Mouse (Mus musculus): ENCODE results near the gene Dand5. TPM values are rescaled to one million over a fixed set of nuclear protein-coding genes. Genes with fewer than 3 reads are reported as not detected.

Gene Dand5
- total and polyA plus RNA-seq, 3 experiments: 7.0 to 12.2 (median 11.5) TPM

DNA sequence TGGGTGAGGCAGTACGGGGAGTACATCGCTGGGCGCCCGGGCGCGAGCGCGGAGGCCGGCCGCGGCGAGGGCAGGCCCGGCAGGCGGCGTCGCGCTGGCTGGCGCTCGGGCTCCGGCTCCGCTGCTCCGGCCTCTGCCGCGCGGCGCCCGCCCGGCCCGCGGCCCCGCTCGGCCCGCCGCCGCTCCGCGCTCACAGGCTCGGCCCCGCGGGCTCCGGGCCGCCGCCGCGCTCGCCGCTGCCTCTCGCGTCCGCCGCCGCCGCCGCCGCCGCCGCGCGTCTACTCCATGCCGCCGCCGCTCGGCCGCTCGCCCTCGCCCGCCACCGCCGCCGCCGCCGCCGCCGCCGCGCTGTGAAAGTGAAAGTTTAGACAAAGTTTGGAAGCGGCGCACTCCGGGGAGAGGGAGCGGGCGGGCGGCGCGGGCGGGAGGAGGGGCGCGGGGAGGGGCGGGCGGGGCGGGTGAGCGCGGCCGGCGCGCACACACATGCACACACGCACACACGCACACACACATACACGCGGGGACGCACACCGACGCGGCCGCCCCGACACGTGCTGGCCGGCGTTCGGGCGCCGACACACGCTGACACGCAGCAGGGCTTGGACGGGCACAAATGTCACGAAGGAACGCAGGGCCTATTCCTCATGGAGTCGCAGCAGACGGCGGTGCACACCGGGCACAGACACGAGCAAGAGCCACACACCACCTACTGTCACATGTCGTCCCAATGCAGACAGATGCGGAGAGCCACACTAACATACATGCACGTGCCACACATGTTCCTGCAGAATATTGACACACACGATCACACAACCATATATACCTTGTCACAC, 22.4 kb downstream of the Dand5 start, which contains the start of gene Nfix:
Nfix (minus strand) TSS at position 346 of the 833 bp plus-strand sequence.
- peak; percentile 87 for DNase-seq

DNA sequence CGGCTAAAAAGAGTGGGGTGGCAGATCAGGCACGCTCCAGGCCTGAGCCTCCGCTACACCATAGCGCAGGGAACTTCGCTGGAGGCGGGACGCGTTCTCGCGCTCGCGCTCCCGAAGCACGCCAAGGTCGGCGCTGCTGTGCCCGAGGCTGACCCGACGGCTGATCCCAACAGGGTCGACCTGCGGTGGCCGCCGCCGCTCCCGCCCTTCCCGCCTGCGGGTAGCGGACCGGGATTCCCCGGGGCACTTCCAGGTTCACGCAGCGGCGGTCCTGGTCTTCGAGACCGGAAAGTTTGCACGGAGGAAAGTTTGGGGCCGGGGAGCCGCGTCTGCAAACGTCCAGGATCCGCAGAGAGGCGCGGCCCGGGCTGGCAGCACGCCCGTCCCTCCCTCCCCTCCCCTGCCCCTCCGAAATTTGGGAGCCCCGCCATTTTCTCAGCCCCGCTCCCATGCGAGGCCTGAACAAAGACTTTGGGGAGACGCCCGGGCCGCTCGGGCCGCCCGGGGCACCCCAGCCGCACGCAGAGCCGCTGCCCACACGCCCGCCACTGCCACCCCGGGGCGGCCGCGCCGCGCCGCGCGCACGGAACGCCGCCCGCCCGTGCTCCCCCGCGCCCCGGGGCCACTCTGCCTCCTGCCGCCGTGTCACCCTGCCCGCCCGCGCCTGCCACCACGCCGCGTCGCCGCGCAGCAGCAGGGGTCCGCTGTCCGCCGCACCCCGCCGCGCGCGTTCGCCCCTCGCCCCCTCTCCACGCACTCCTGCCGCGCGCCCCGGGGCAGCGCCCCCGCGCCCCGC, 23.3 kb downstream of the Dand5 start:
- peak; percentile 87 for DNase-seq

- DNase-seq: no peak
These were observed 24.0 kb downstream of the Dand5 start for GRCm38 (mm10) chr8:84798446-84799135.

GRCm38 (mm10) chr8:84797971-84798370, 24.7 kb downstream of the Dand5 start:
- no peak for DNase-seq

DNA sequence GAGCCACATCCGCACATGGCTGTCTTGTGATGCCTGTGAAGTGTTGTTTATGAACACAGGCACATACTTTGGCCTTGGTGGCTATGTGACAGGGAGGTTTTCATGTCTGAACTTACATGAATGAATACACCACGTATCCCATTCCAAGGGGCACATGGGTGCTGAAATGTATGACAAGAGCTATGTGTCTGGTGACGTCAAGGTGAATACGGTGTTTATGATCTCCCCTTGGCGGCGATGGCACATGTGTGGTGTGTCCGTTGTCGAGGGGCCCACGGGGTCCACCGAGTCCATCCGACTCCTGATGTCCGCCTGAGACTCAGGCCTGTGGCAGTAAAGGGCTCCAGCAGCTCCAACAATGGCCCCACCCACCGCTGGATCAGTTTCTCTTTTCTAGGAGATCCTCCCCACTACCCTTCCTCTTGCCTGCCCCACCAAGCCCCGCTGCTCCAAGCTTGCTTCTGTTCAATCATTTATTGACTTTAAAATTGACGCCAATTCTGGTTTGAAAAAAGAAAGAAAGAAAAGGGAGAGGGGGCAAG, 25.3 kb downstream of the Dand5 start:
- no peak for DNase-seq

GRCm38 (mm10) chr8:84794486-84794885, 28.1 kb downstream of the Dand5 start:
- no peak for DNase-seq

GRCm38 (mm10) chr8:84793791-84794485, 28.7 kb downstream of the Dand5 start:
- no peak for DNase-seq

GRCm38 (mm10) chr8:84793134-84793533, 29.5 kb downstream of the Dand5 start:
- no peak for DNase-seq

DNA sequence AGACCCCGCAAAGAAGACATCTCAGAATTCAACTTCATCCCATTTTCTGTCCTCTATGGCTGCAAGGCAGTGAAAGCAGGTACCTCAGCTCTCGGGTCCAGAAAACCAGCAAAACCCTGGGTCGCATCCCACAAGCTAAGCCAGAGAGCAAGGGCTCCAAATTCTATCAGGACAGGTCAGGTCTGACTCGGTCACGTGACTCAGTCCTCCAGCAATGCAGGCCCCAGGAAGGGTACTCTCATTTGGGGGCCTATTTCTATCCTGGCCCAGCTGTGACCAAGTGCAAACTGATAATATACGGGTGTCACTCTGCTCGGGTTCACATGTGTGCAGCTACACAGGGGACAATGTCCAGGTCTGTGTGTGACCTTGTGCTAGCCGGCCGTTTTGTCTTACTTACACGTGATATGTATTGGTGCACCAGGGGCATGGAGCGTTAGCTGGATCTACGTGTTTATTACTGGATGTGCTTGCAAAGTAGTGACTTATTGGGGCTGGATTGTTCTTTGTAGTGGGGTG, 30.1 kb downstream of the Dand5 start:
- no peak for DNase-seq

- DNase-seq: no peak
These were observed 32.1 kb downstream of the Dand5 start for GRCm38 (mm10) chr8:84790537-84790936.

GRCm38 (mm10) chr8:84789855-84790486, 32.7 kb downstream of the Dand5 start:
- peak; percentile 47 for DNase-seq

GRCm38 (mm10) chr8:84789345-84789744, 33.3 kb downstream of the Dand5 start:
- DNase-seq: no peak

- DNase-seq: peak; percentile 61
These were observed 33.7 kb downstream of the Dand5 start for GRCm38 (mm10) chr8:84788896-84789295.

GRCm38 (mm10) chr8:84787523-84788302, 34.9 kb downstream of the Dand5 start:
- no peak for DNase-seq

GRCm38 (mm10) chr8:84786801-84787467, 35.7 kb downstream of the Dand5 start:
- DNase-seq: no peak

DNA sequence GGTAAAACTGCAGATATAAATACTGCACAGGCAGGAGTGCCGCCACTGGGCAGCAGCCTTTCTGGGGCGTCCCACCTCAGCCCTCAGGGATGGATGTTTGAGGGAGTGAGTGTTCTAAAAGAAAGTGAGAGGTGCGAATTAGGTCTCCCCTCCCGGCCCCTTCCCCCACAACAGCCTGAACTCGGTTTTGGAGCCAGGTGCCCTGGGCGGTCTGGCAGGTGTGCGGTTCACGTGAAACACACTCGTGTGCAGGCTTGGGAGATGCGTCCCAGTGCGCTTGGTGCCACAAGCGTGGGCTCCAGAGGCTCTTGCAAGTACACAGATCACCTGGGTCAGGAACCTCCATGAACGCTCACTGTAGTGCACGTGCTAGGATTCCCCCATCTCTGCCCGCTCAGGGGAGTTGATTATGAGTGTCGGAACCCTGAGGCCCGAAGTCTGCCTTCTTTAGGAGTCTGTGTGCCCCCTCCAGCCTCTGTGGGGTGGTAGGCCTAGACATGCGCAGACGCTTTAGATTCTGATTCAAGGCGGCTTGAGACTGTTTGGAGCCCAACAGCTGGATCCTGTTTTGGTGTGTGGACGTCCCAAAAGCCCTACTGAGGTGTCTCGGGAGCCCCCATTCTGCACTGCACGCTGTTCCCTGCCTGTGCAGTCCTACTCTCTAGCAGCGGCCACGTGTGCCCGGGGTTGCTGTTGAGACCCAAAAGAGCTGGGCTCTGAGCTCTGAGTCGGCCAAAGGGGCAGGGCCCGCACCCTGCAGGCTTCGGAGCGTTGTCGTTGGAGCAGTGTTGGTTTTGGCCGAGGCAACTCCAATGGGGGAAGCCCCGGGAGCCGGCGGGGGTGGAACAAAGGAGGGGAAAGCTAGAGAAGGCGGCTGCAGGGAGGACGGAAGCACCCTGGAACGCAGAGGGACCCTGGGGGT, 36.6 kb downstream of the Dand5 start:
- peak; percentile 54 for DNase-seq

GRCm38 (mm10) chr8:84785506-84785755, 37.2 kb downstream of the Dand5 start:
- DNase-seq: no peak

DNA sequence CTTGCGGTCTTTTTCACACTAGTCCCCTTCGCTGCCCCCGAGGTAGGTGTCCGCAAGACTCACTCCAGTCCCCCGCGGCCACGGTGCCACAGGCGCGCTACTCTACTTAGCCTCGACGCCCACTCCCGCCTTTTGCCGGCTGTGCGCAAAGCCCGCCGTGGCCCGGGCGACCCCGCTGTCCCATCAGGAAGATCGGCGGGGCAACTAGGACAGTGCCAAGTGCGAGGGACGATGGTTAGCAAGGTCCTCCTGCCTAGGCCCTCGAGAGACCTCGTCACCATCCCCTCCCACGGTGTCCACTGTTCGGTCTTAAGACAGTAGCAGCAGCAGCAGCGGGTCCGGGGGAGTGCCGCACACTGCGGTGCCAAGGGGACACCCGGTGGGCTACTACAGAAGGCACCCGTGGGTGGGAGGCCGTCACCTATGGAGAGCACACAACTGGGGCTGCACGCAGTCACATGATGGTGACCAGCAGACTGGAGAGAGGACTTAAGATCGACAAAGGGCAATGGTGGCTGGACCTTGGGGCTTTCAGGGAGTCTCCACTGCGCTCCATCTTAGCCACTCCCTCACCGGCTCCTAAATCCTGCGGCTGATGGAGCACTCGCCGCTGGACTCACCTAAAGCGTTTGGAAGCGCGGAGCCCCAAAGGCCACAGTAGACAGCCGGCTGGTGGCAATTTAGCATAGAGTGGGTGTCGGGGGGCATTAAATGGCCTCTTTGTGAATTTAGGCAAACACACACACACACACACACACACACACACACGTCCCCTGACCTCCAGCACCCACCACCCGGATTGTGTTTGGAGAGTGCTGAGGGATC, 37.7 kb downstream of the Dand5 start:
- no peak for DNase-seq
